Mouse (Mus musculus) liver, adult 2 months (tissue): ENCODE data around the gene Gm38655. TPM values are rescaled to one million over a fixed set of nuclear protein-coding genes. Genes with fewer than 3 reads are reported as not detected.

ENCODE experiments used
- DNase-seq: peaks from one replicate; pipeline ENCODE4 v3.0.0-alpha.2; 2011; ENCODE audit warnings: low read depth, low spot score; ENCODE audit errors: extremely low read depth
- H3K27ac ChIP-seq: fragments of 200-500 bp; replicated peaks from 2 replicates; pipeline ENCODE4 v1.5.1; 2012; ENCODE audit warnings: low read depth, mild to moderate bottlenecking, control low read depth, inconsistent platforms, low read length; ENCODE audit not compliant: insufficient read depth
- H3K27me3 ChIP-seq: fragments of 200-500 bp; 2 replicates; pipeline ENCODE4 v1.6.1; 2012; ENCODE audit warnings: mild to moderate bottlenecking, moderate library complexity, low read length, inconsistent platforms; ENCODE audit not compliant: control insufficient read depth, insufficient read depth
- H3K36me3 ChIP-seq: fragments of 200-500 bp; 2 replicates; pipeline ENCODE4 v1.6.1; 2012; ENCODE audit warnings: low read length, inconsistent platforms; ENCODE audit not compliant: control insufficient read depth, insufficient read depth
- H3K4me1 ChIP-seq: fragments of 200-500 bp; 2 replicates; pipeline ENCODE4 v1.6.1; 2011; ENCODE audit warnings: low read length; ENCODE audit not compliant: control insufficient read depth, insufficient read depth
- H3K4me3 ChIP-seq: fragments of 200-500 bp; 2 replicates; pipeline ENCODE4 v1.5.1; 2011; ENCODE audit warnings: low read depth, mild to moderate bottlenecking, control low read depth, low read length, moderate library complexity; ENCODE audit not compliant: insufficient read depth
- H3K79me2 ChIP-seq: fragments of 200-500 bp; 2 replicates; pipeline ENCODE4 v1.6.1; 2012; ENCODE audit warnings: inconsistent platforms, mild to moderate bottlenecking, low read length, moderate library complexity; ENCODE audit not compliant: control insufficient read depth, insufficient read depth
- H3K9ac ChIP-seq: fragments of 200-500 bp; 2 replicates; pipeline ENCODE4 v1.6.1; 2012; ENCODE audit warnings: low read depth, mild to moderate bottlenecking, control low read depth, inconsistent platforms, low read length
- CTCF ChIP-seq: fragments of 200-500 bp; IDR thresholded peaks from 2 replicates; pipeline ENCODE4 v1.5.1; 2011; ENCODE audit warnings: low read depth, low read length, control low read depth
- POLR2A ChIP-seq: fragments of 200-500 bp; IDR thresholded peaks from 2 replicates; pipeline ENCODE4 v1.6.1; 2011; ENCODE audit warnings: low read length, control low read depth; ENCODE audit not compliant: insufficient read depth; ENCODE audit errors: extremely low read depth
- WGBS: fragments of 180-500 bp; shearing (Covaris S2); methylation state at CpG from one replicate; pipeline ENCODE4 v1.1.7; 2018; 5-methylcytosine and 5-hydroxymethylcytosine counted together
- polyA plus RNA-seq: library from polyadenylated mRNA; depleted of rRNA; stranded (reverse); fragments of >200 nt; gene quantifications from 2 replicates; pipeline ENCODE4 v1.2.3, GENCODE M21; 2012
- total RNA-seq: library from RNA; depleted of rRNA; stranded (reverse); fragments of >200 nt; gene quantifications from 2 replicates; pipeline ENCODE4 v1.2.3, GENCODE M21; 2014

Gene Gm38655
- total and polyA plus RNA-seq, 2 experiments: not detected

GRCm38 (mm10) chr17:25210006-25210405, 34.7 kb upstream of the Gm38655 start:
- 96% methylated on average over 4 of the region's 4 CpGs for WGBS
- no peaks in the 10 kb centered on the region for H3K4me1 ChIP-seq
- H3K27me3 ChIP-seq: no peaks in the 10 kb centered on the region
- TF ChIP-seq CTCF (no peak), POLR2A (no peak)
- H3K9ac ChIP-seq: no peak overlapping the region
- H3K79me2 ChIP-seq: no peaks in the 10 kb centered on the region
- peaks cover 25% of the 10 kb centered on the region for H3K36me3 ChIP-seq
- H3K4me3 ChIP-seq: no peak overlapping the region
- no peak for DNase-seq
- H3K27ac ChIP-seq: no peak overlapping the region

GRCm38 (mm10) chr17:25202401-25202800, 27.1 kb upstream of the Gm38655 start:
- Histone ChIP-seq H3K4me3 (no peak overlapping the region), H3K27me3 (no peaks in the 10 kb centered on the region), H3K9ac (no peak overlapping the region), H3K27ac (no peak overlapping the region), H3K4me1 (no peaks in the 10 kb centered on the region), H3K36me3 (peaks cover 20% of the 10 kb centered on the region; the same call in 1 of the 2 replicates), H3K79me2 (peaks cover 5% of the 10 kb centered on the region; the same call in 1 of the 2 replicates)
- TF ChIP-seq POLR2A (no peak), CTCF (no peak)
- DNase-seq: no peak
- WGBS: 93% methylated on average over 4 of the region's 4 CpGs

GRCm38 (mm10) chr17:25189091-25189490, 13.8 kb upstream of the Gm38655 start:
- peaks cover 2% of the 10 kb centered on the region; the same call in 1 of the 2 replicates for H3K36me3 ChIP-seq
- H3K27me3 ChIP-seq: no peaks in the 10 kb centered on the region
- peak overlapping the region; percentile 63 for H3K27ac ChIP-seq
- H3K9ac ChIP-seq: peak overlapping the region; percentile 96
- peak overlapping the region; percentile 81 for H3K4me3 ChIP-seq
- WGBS: 4% methylated on average over 16 of the region's 16 CpGs
- H3K79me2 ChIP-seq: peaks cover 43% of the 10 kb centered on the region
- H3K4me1 ChIP-seq: peaks cover 11% of the 10 kb centered on the region
- DNase-seq: peak; percentile 29
- no peak for TF ChIP-seq CTCF
- TF ChIP-seq POLR2A: no peak

GRCm38 (mm10) chr17:25188150-25189031, 13.1 kb upstream of the Gm38655 start, which contains the start of gene Unkl:
Gene Unkl, plus strand, starts transcription at chr17:25188397.
- WGBS: under 1% methylated on average over 78 of the region's 104 CpGs
- TF ChIP-seq CTCF (no peak), POLR2A (no peak)
- peak; percentile 24 for DNase-seq
- Histone ChIP-seq H3K36me3 (peaks cover 2% of the 10 kb centered on the region; the same call in 1 of the 2 replicates), H3K4me1 (peaks cover 13% of the 10 kb centered on the region), H3K79me2 (peaks cover 43% of the 10 kb centered on the region), H3K27ac (peak within 1 kb of the TSS; percentile 63), H3K9ac (peak within 1 kb of the TSS; percentile 96), H3K27me3 (no peaks in the 10 kb centered on the region), H3K4me3 (peak within 1 kb of the TSS; percentile 81)

GRCm38 (mm10) chr17:25187784-25188149, 12.5 kb upstream of the Gm38655 start:
- Histone ChIP-seq H3K27ac (no peak overlapping the region; the same call in 1 of the 2 replicates), H3K9ac (peak overlapping the region; percentile 96), H3K27me3 (no peaks in the 10 kb centered on the region), H3K79me2 (peaks cover 38% of the 10 kb centered on the region), H3K4me3 (peak overlapping the region; percentile 81), H3K36me3 (peaks cover 2% of the 10 kb centered on the region; the same call in 1 of the 2 replicates), H3K4me1 (peaks cover 15% of the 10 kb centered on the region)
- 16% methylated on average over 11 of the region's 11 CpGs for WGBS
- TF ChIP-seq CTCF: no peak
- no peak for TF ChIP-seq POLR2A
- peak; percentile 8 for DNase-seq
